Mouse (Mus musculus): Measurements from ENCODE around the gene Slco1a4. TPM values are rescaled to one million over a fixed set of nuclear protein-coding genes. Genes with fewer than 3 reads are reported as not detected.

Slco1a4 gene
- polyA plus RNA-seq, 1 experiment from 2014 or later: not detected

- H3K27me3 ChIP-seq (ENCODE audit: control insufficient read depth, insufficient read depth, low read depth, low read length): no peaks in the 10 kb centered on the region
- H3K9me3 ChIP-seq (ENCODE audit: control insufficient read depth, low read length): no peaks in the 10 kb centered on the region
- no peaks in the 10 kb centered on the region for H3K36me3 ChIP-seq (ENCODE audit: control insufficient read depth, insufficient read depth, low read length)
- WGBS: 43% methylated on average over 8 of the region's 8 CpGs
- no peak overlapping the region for H3K27ac ChIP-seq (ENCODE audit: low read length)
- no peak overlapping the region for H3K4me3 ChIP-seq (ENCODE audit: low read length)
- peaks cover 5% of the 10 kb centered on the region for H3K4me1 ChIP-seq (replicated peaks; ENCODE audit: control insufficient read depth, insufficient read depth, low read length)
- H3K4me2 ChIP-seq (ENCODE audit: low read depth, low read length): no peak overlapping the region
- ATAC-seq (ENCODE audit: low read depth): no peak
- no peak overlapping the region for H3K9ac ChIP-seq (ENCODE audit: low read length)
Measured at GRCm38 (mm10) chr6:141857735-141858531, 1.9 kb upstream of the Slco1a4 start.

GRCm38 (mm10) chr6:141853616-141854015 is 2.4 kb downstream of the Slco1a4 start:
- Histone ChIP-seq H3K27me3 (ENCODE audit: control insufficient read depth, insufficient read depth, low read depth, low read length) (no peaks in the 10 kb centered on the region), H3K4me3 (ENCODE audit: low read length) (no peak overlapping the region), H3K36me3 (ENCODE audit: control insufficient read depth, insufficient read depth, low read length) (no peaks in the 10 kb centered on the region), H3K4me1 (replicated peaks; ENCODE audit: control insufficient read depth, insufficient read depth, low read length) (peaks cover 8% of the 10 kb centered on the region), H3K9ac (ENCODE audit: low read length) (no peak overlapping the region), H3K4me2 (ENCODE audit: low read depth, low read length) (no peak overlapping the region), H3K27ac (ENCODE audit: low read length) (no peak overlapping the region), H3K9me3 (ENCODE audit: control insufficient read depth, low read length) (no peaks in the 10 kb centered on the region)
- ATAC-seq (ENCODE audit: low read depth): no peak
- WGBS: 35% methylated on average over 2 of the region's 2 CpGs

- Histone ChIP-seq H3K4me1 (replicated peaks; ENCODE audit: control insufficient read depth, insufficient read depth, low read length) (peaks cover 3% of the 10 kb centered on the region; the same call in 1 of the 2 replicates), H3K36me3 (ENCODE audit: control insufficient read depth, insufficient read depth, low read length) (no peaks in the 10 kb centered on the region), H3K9ac (ENCODE audit: low read length) (no peak overlapping the region), H3K4me2 (ENCODE audit: low read depth, low read length) (no peak overlapping the region), H3K27me3 (ENCODE audit: control insufficient read depth, insufficient read depth, low read depth, low read length) (no peaks in the 10 kb centered on the region), H3K27ac (ENCODE audit: low read length) (no peak overlapping the region), H3K9me3 (ENCODE audit: control insufficient read depth, low read length) (no peaks in the 10 kb centered on the region), H3K4me3 (ENCODE audit: low read length) (no peak overlapping the region)
- ATAC-seq (ENCODE audit: low read depth): no peak
- 17% methylated on average over 4 of the region's 4 CpGs for WGBS
Measured at GRCm38 (mm10) chr6:141849051-141849450, 6.9 kb downstream of the Slco1a4 start.

- 24% methylated on average over 1 of the region's 1 CpGs for WGBS
Measured at GRCm38 (mm10) chr6:141797837-141798236, 58.2 kb downstream of the Slco1a4 start.

GRCm38 (mm10) chr6:141774476-141774875 is 81.5 kb downstream of the Slco1a4 start:
- Histone ChIP-seq H3K9me3 (ENCODE audit: control insufficient read depth, low read length) (no peaks in the 10 kb centered on the region), H3K27me3 (ENCODE audit: control insufficient read depth, insufficient read depth, low read depth, low read length) (no peaks in the 10 kb centered on the region), H3K4me2 (ENCODE audit: low read depth, low read length) (no peak overlapping the region), H3K4me1 (replicated peaks; ENCODE audit: control insufficient read depth, insufficient read depth, low read length) (no peaks in the 10 kb centered on the region), H3K4me3 (ENCODE audit: low read length) (no peak overlapping the region), H3K27ac (ENCODE audit: low read length) (no peak overlapping the region), H3K9ac (ENCODE audit: low read length) (no peak overlapping the region), H3K36me3 (ENCODE audit: control insufficient read depth, insufficient read depth, low read length) (no peaks in the 10 kb centered on the region)
- ATAC-seq (ENCODE audit: low read depth): no peak
- 78% methylated on average over 2 of the region's 2 CpGs for WGBS

More at GRCm38 (mm10) chr6:141797837-141798236, 58.2 kb downstream of the Slco1a4 start:
- Histone ChIP-seq H3K4me1 (replicated peaks; ENCODE audit: control insufficient read depth, insufficient read depth, low read length) (no peaks in the 10 kb centered on the region), H3K27ac (ENCODE audit: low read length) (no peak overlapping the region), H3K9ac (ENCODE audit: low read length) (no peak overlapping the region), H3K4me3 (ENCODE audit: low read length) (no peak overlapping the region), H3K36me3 (ENCODE audit: control insufficient read depth, insufficient read depth, low read length) (no peaks in the 10 kb centered on the region), H3K27me3 (ENCODE audit: control insufficient read depth, insufficient read depth, low read depth, low read length) (no peaks in the 10 kb centered on the region), H3K4me2 (ENCODE audit: low read depth, low read length) (no peak overlapping the region), H3K9me3 (ENCODE audit: control insufficient read depth, low read length) (no peaks in the 10 kb centered on the region)
- peak; percentile 45; the same call in 1 of the 2 replicates for ATAC-seq (ENCODE audit: low read depth)

GRCm38 (mm10) chr6:141773710-141774109 is 82.3 kb downstream of the Slco1a4 start, which contains the start of gene Gm5724:
Gm5724 (minus strand) TSS chr6:141773810.
- no peaks in the 10 kb centered on the region for H3K4me1 ChIP-seq (replicated peaks; ENCODE audit: control insufficient read depth, insufficient read depth, low read length)
- no peak within 1 kb of the TSS for H3K4me2 ChIP-seq (ENCODE audit: low read depth, low read length)
- 66% methylated on average over 3 of the region's 3 CpGs for WGBS
- no peaks in the 10 kb centered on the region for H3K27me3 ChIP-seq (ENCODE audit: control insufficient read depth, insufficient read depth, low read depth, low read length)
- no peaks in the 10 kb centered on the region for H3K36me3 ChIP-seq (ENCODE audit: control insufficient read depth, insufficient read depth, low read length)
- H3K27ac ChIP-seq (ENCODE audit: low read length): no peak within 1 kb of the TSS
- H3K9me3 ChIP-seq (ENCODE audit: control insufficient read depth, low read length): no peaks in the 10 kb centered on the region
- no peak within 1 kb of the TSS for H3K9ac ChIP-seq (ENCODE audit: low read length)
- ATAC-seq (ENCODE audit: low read depth): no peak
- no peak within 1 kb of the TSS for H3K4me3 ChIP-seq (ENCODE audit: low read length)

Other genes with a start within 250 kb of the Slco1a4 start
- gene Slco1b2, start 226.7 kb downstream of the Slco1a4 start, polyA plus RNA-seq (2015; fragmentation: Nextera tagmentation; extraction: Ambion mirVana): not detected in 2 replicates
- gene Gm5724, start 82.4 kb downstream of the Slco1a4 start, polyA plus RNA-seq (2015; fragmentation: Nextera tagmentation; extraction: Ambion mirVana): not detected in 2 replicates
- gene Slco1a1, start 90.8 kb upstream of the Slco1a4 start, polyA plus RNA-seq (2015; fragmentation: Nextera tagmentation; extraction: Ambion mirVana): not detected in 2 replicates
- gene Gm6614, start 155.2 kb upstream of the Slco1a4 start, polyA plus RNA-seq (2015; fragmentation: Nextera tagmentation; extraction: Ambion mirVana): not detected in 2 replicates